Mouse (Mus musculus) hindbrain, embryonic 12.5 days (tissue): ENCODE results near the gene Zranb3. TPM values are rescaled to one million over a fixed set of nuclear protein-coding genes. Genes with fewer than 3 reads are reported as not detected.

Source experiments
- ATAC-seq: fragments of 200-750 bp; cut with Nextera tagmentation; 2 replicates; pipeline ENCODE4 v1.8.0; 2017; ENCODE audit warnings: moderate TSS enrichment; ENCODE audit not compliant: low FRiP score
- H3K27ac ChIP-seq: fragments of 300-500 bp; sonication (generic); 2 replicates; pipeline ENCODE4 v1.5.1; 2016; ENCODE audit warnings: mild to moderate bottlenecking
- H3K27me3 ChIP-seq: fragments of 300-500 bp; sonication (generic); 2 replicates; pipeline ENCODE4 v1.6.1; 2016; ENCODE audit warnings: mild to moderate bottlenecking
- H3K36me3 ChIP-seq: fragments of 300-500 bp; sonication (generic); 2 replicates; pipeline ENCODE4 v1.6.1; 2016; ENCODE audit warnings: mild to moderate bottlenecking
- H3K4me1 ChIP-seq: fragments of 300-500 bp; sonication (generic); 2 replicates; pipeline ENCODE4 v1.6.1; 2016
- H3K4me2 ChIP-seq: fragments of 300-500 bp; sonication (generic); replicated peaks from 2 replicates; pipeline ENCODE4 v1.6.1; 2016; ENCODE audit warnings: mild to moderate bottlenecking
- H3K4me3 ChIP-seq: fragments of 300-500 bp; sonication (generic); 2 replicates; pipeline ENCODE4 v1.5.1; 2016; ENCODE audit warnings: mild to moderate bottlenecking
- H3K9ac ChIP-seq: fragments of 300-500 bp; sonication (generic); 2 replicates; pipeline ENCODE4 v1.6.1; 2016; ENCODE audit warnings: mild to moderate bottlenecking, moderate library complexity
- H3K9me3 ChIP-seq: fragments of 300-500 bp; sonication (generic); replicated peaks from 2 replicates; pipeline ENCODE4 v1.6.1; 2016; ENCODE audit warnings: mild to moderate bottlenecking
- WGBS: fragments of 180-500 bp; shearing (Covaris S2); methylation state at CpG from one replicate; pipeline ENCODE4 v1.1.7; 2016; 5-methylcytosine and 5-hydroxymethylcytosine counted together
- polyA plus RNA-seq: library from polyadenylated mRNA; unstranded; fragments of >200 nt; fragmentation: Nextera tagmentation; extraction: Ambion mirVana; gene quantifications from 2 replicates; pipeline ENCODE4 v1.2.1, GENCODE M21; 2016

Gene Zranb3
- polyA plus RNA-seq, 1 experiment from 2014 or later = 9.2 TPM

- Histone ChIP-seq H3K4me1 (no peaks in the 10 kb centered on the region), H3K4me2 (no peak overlapping the region), H3K27ac (no peak overlapping the region), H3K27me3 (no peaks in the 10 kb centered on the region), H3K36me3 (peaks cover 29% of the 10 kb centered on the region), H3K4me3 (no peak overlapping the region), H3K9ac (no peak overlapping the region), H3K9me3 (peaks cover 8% of the 10 kb centered on the region; the same call in 1 of the 2 replicates)
- no peak for ATAC-seq
- WGBS = 94% methylated on average over 5 of the region's 5 CpGs
Observed at GRCm38 (mm10) chr1:127948748-127949147, 154.1 kb downstream of the Zranb3 start.

GRCm38 (mm10) chr1:127946615-127947249 is 156.1 kb downstream of the Zranb3 start:
- peaks cover 8% of the 10 kb centered on the region; the same call in 1 of the 2 replicates for H3K9me3 ChIP-seq
- WGBS = 94% methylated on average over 5 of the region's 5 CpGs
- no peaks in the 10 kb centered on the region for H3K4me1 ChIP-seq
- no peak overlapping the region for H3K4me3 ChIP-seq
- peaks cover 43% of the 10 kb centered on the region for H3K36me3 ChIP-seq
- H3K27me3 ChIP-seq = no peaks in the 10 kb centered on the region
- H3K9ac ChIP-seq = no peak overlapping the region
- no peak overlapping the region for H3K4me2 ChIP-seq
- H3K27ac ChIP-seq = no peak overlapping the region
- ATAC-seq = no peak

GRCm38 (mm10) chr1:127945696-127946575 is 156.9 kb downstream of the Zranb3 start:
- Histone ChIP-seq H3K27me3 (no peaks in the 10 kb centered on the region), H3K36me3 (peaks cover 50% of the 10 kb centered on the region), H3K9me3 (peaks cover 8% of the 10 kb centered on the region; the same call in 1 of the 2 replicates), H3K9ac (no peak overlapping the region), H3K27ac (no peak overlapping the region), H3K4me1 (no peaks in the 10 kb centered on the region), H3K4me2 (no peak overlapping the region), H3K4me3 (no peak overlapping the region)
- no peak for ATAC-seq
- WGBS = 94% methylated on average over 3 of the region's 3 CpGs

GRCm38 (mm10) chr1:127943516-127943915 is 159.3 kb downstream of the Zranb3 start:
- Histone ChIP-seq H3K27ac (no peak overlapping the region), H3K36me3 (peaks cover 72% of the 10 kb centered on the region)
- 75% methylated on average over 6 of the region's 6 CpGs for WGBS

GRCm38 (mm10) chr1:127942231-127942630 is 160.6 kb downstream of the Zranb3 start:
- Histone ChIP-seq H3K4me2 (no peak overlapping the region), H3K4me1 (no peaks in the 10 kb centered on the region), H3K36me3 (peaks cover 72% of the 10 kb centered on the region), H3K27me3 (no peaks in the 10 kb centered on the region), H3K9ac (no peak overlapping the region), H3K27ac (no peak overlapping the region), H3K4me3 (no peak overlapping the region), H3K9me3 (no peaks in the 10 kb centered on the region; the same call in 1 of the 2 replicates)
- WGBS = 96% methylated on average over 10 of the region's 10 CpGs
- no peak for ATAC-seq

More at GRCm38 (mm10) chr1:127943516-127943915, 159.3 kb downstream of the Zranb3 start:
- H3K4me2 ChIP-seq = no peak overlapping the region
- ATAC-seq = no peak
- H3K27me3 ChIP-seq = no peaks in the 10 kb centered on the region
- peaks cover 8% of the 10 kb centered on the region; the same call in 1 of the 2 replicates for H3K9me3 ChIP-seq
- no peaks in the 10 kb centered on the region for H3K4me1 ChIP-seq
- H3K9ac ChIP-seq = no peak overlapping the region
- H3K4me3 ChIP-seq = no peak overlapping the region

GRCm38 (mm10) chr1:127937277-127937676 is 165.6 kb downstream of the Zranb3 start:
- H3K4me1 ChIP-seq = no peaks in the 10 kb centered on the region
- H3K4me2 ChIP-seq = no peak overlapping the region
- no peaks in the 10 kb centered on the region; the same call in 1 of the 2 replicates for H3K9me3 ChIP-seq
- H3K9ac ChIP-seq = no peak overlapping the region
- H3K4me3 ChIP-seq = no peak overlapping the region
- no peaks in the 10 kb centered on the region for H3K27me3 ChIP-seq
- H3K27ac ChIP-seq = no peak overlapping the region
- WGBS = 85% methylated on average over 8 of the region's 8 CpGs
- no peak for ATAC-seq
- H3K36me3 ChIP-seq = peaks cover 69% of the 10 kb centered on the region

GRCm38 (mm10) chr1:127934322-127934721 is 168.5 kb downstream of the Zranb3 start:
- Histone ChIP-seq H3K9me3 (no peaks in the 10 kb centered on the region; the same call in 1 of the 2 replicates), H3K4me3 (no peak overlapping the region), H3K36me3 (peaks cover 56% of the 10 kb centered on the region), H3K27ac (no peak overlapping the region), H3K4me1 (no peaks in the 10 kb centered on the region), H3K9ac (no peak overlapping the region), H3K27me3 (no peaks in the 10 kb centered on the region), H3K4me2 (no peak overlapping the region)
- 96% methylated on average over 5 of the region's 5 CpGs for WGBS
- no peak for ATAC-seq

- no peak for ATAC-seq
- Histone ChIP-seq H3K36me3 (peaks cover 53% of the 10 kb centered on the region), H3K27ac (no peak overlapping the region)
Observed at GRCm38 (mm10) chr1:127933405-127933804, 169.4 kb downstream of the Zranb3 start.

GRCm38 (mm10) chr1:127915802-127916201 is 187.0 kb downstream of the Zranb3 start:
- WGBS = 74% methylated on average over 1 of the region's 1 CpGs

More at GRCm38 (mm10) chr1:127933405-127933804, 169.4 kb downstream of the Zranb3 start:
- no peaks in the 10 kb centered on the region for H3K4me1 ChIP-seq
- H3K4me2 ChIP-seq = no peak overlapping the region
- no peak overlapping the region for H3K9ac ChIP-seq
- H3K9me3 ChIP-seq = no peaks in the 10 kb centered on the region
- no peaks in the 10 kb centered on the region for H3K27me3 ChIP-seq
- no peak overlapping the region for H3K4me3 ChIP-seq
- 93% methylated on average over 2 of the region's 2 CpGs for WGBS

GRCm38 (mm10) chr1:127915316-127915715 is 187.5 kb downstream of the Zranb3 start:
- H3K4me1 ChIP-seq = no peaks in the 10 kb centered on the region
- no peak overlapping the region for H3K27ac ChIP-seq
- no peak overlapping the region for H3K4me2 ChIP-seq
- H3K36me3 ChIP-seq = peaks cover 16% of the 10 kb centered on the region
- no peak for ATAC-seq
- H3K27me3 ChIP-seq = no peaks in the 10 kb centered on the region
- no peak overlapping the region for H3K4me3 ChIP-seq
- WGBS = 90% methylated on average over 6 of the region's 6 CpGs
- H3K9me3 ChIP-seq = no peaks in the 10 kb centered on the region
- no peak overlapping the region for H3K9ac ChIP-seq

More at GRCm38 (mm10) chr1:127915802-127916201, 187.0 kb downstream of the Zranb3 start:
- Histone ChIP-seq H3K27ac (no peak overlapping the region), H3K27me3 (no peaks in the 10 kb centered on the region), H3K9me3 (no peaks in the 10 kb centered on the region), H3K36me3 (peaks cover 17% of the 10 kb centered on the region), H3K4me3 (no peak overlapping the region), H3K4me2 (no peak overlapping the region), H3K4me1 (no peaks in the 10 kb centered on the region), H3K9ac (no peak overlapping the region)
- no peak for ATAC-seq

- Histone ChIP-seq H3K9me3 (no peaks in the 10 kb centered on the region), H3K4me2 (no peak overlapping the region), H3K36me3 (0 out of 2 replicates have a peak, but pooled peaks cover 9% of the 10 kb centered on the region), H3K4me1 (no peaks in the 10 kb centered on the region), H3K4me3 (no peak overlapping the region), H3K9ac (no peak overlapping the region), H3K27me3 (no peaks in the 10 kb centered on the region), H3K27ac (no peak overlapping the region)
- no peak for ATAC-seq
- 93% methylated on average over 4 of the region's 4 CpGs for WGBS
Observed at GRCm38 (mm10) chr1:127913116-127913515, 189.7 kb downstream of the Zranb3 start.

- ATAC-seq = no peak
- Histone ChIP-seq H3K27ac (no peak overlapping the region; the same call in 1 of the 2 replicates), H3K9me3 (no peaks in the 10 kb centered on the region), H3K36me3 (peaks cover 11% of the 10 kb centered on the region; the same call in 1 of the 2 replicates), H3K27me3 (no peaks in the 10 kb centered on the region), H3K4me3 (no peak overlapping the region), H3K4me2 (no peak overlapping the region), H3K4me1 (no peaks in the 10 kb centered on the region), H3K9ac (no peak overlapping the region)
- whole genome bisulfite sequencing = 39% methylated on average over 2 of the region's 2 CpGs
Observed at GRCm38 (mm10) chr1:127904774-127905385, 198.0 kb downstream of the Zranb3 start.
